11 mouse cellular contexts compared by ENCODE assay signal in the genomic region with DNA sequence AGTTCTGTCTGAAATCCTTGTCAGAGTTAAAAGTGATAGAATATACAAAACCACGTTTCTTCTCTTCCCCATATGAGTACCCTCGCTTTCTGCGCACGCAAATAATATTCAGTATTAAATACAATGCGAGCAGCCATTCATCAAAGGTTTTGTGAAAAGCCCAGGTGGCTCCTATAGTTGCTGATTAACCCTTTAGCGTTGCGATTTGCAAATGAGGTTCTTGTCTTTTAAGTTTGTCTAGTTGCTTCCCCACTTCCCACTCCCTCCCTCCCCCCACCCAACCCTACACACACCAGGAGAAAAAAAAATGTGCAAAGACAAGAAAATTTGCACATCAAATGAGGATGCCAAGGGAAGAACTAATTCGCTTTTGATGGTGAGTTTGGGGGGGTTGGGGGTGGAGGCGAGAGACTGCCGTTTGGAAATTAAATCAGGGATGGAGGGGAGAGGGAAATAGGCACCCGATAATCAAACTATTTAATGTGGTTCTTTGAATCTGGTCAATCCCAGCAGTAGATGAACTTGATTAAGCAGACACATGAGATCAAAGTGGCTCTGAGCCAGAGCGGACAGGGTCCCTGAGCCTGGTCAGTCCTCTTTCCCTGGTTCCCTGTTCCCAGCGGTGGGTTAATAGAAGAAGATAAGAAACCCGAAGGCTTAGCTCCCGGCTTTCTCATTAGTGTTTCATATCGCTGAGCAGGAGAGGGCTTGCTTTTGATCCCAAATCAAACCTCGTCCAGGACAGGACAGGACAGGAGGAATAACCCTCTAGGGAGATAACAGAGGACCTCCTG. TPM values are rescaled to one million over a fixed set of nuclear protein-coding genes. Genes with fewer than 3 reads are reported as not detected.
DNase-seq lines count a peak whose midpoint lies in the region; ATAC-seq and TF ChIP-seq lines count a peak whose summit lies in the region.
"Had no signal": no experiment of that assay in that cellular context is flagged by ENCODE, and none has a peak within 500 bp of the region (broad histone marks: within the 10 kb centered on the region; RNA-seq: fewer than 3 reads in every experiment).

No protein-coding gene starts in this region.

- peak overlapping the region; percentile 71 for H3K4me2 ChIP-seq in heart, embryonic 16.5 days (ENCODE audit: low read depth, low read length)
- peak overlapping the region; percentile 68 for H3K4me2 ChIP-seq in embryonic facial prominence, embryonic 13.5 days
- peak overlapping the region; percentile 60 for H3K4me2 ChIP-seq in intestine, embryonic 16.5 days (ENCODE audit: low read depth, low read length)
- peak overlapping the region; percentile 74 for H3K4me2 ChIP-seq in midbrain, embryonic 16.5 days (ENCODE audit: low read length)

- DNase-seq in heart, adult 9 months (ENCODE audit: low spot score in 2 of 2), result no peak
- DNase-seq in ovary, postnatal 36 days (ENCODE audit: low spot score), result no peak
- DNase-seq in cerebellum, adult 2 months, result no peak
- DNase-seq in left cerebral cortex, postnatal 14 days (ENCODE audit: low spot score in 2 of 2), result no peak

- peaks cover 44% of the 10 kb centered on the region for H3K27me3 ChIP-seq in heart, embryonic 16.5 days (ENCODE audit: control insufficient read depth, insufficient read depth, low read length)
- H3K27me3 ChIP-seq in embryonic facial prominence, embryonic 13.5 days, result peaks cover 68% of the 10 kb centered on the region
- peaks cover 33% of the 10 kb centered on the region for H3K27me3 ChIP-seq in intestine, embryonic 16.5 days (replicated peaks; ENCODE audit: control insufficient read depth, insufficient read depth, low read length)
- peaks cover 15% of the 10 kb centered on the region for H3K27me3 ChIP-seq in midbrain, embryonic 16.5 days (ENCODE audit: control insufficient read depth, insufficient read depth, low read depth, low read length)
- no peaks in the 10 kb centered on the region; the same call in 1 of the 2 replicates for H3K27me3 ChIP-seq in cerebellum, adult 2 months (ENCODE audit: control insufficient read depth, insufficient read depth, low read length)

- ATAC-seq in heart, embryonic 16.5 days (replicated peaks; ENCODE audit: extremely low read depth, insufficient read depth, low FRiP score), result no peak
- ATAC-seq in embryonic facial prominence, embryonic 13.5 days (ENCODE audit: insufficient number of reproducible peaks, insufficient read depth, low FRiP score, low TSS enrichment, low read depth), result no peak
- ATAC-seq in intestine, embryonic 16.5 days, result no peak
- peak; percentile 49 for ATAC-seq in midbrain, embryonic 16.5 days

- no peak for TF ChIP-seq CTCF in cerebellum, adult 2 months (IDR thresholded peaks at IDR 0.05; ENCODE audit: borderline replicate concordance, insufficient read depth, low read depth, low read length)

- H3K9me3 ChIP-seq in heart, embryonic 16.5 days (replicated peaks; ENCODE audit: control insufficient read depth, low read length), result no peaks in the 10 kb centered on the region
- no peaks in the 10 kb centered on the region for H3K9me3 ChIP-seq in embryonic facial prominence, embryonic 13.5 days
- no peaks in the 10 kb centered on the region for H3K9me3 ChIP-seq in intestine, embryonic 16.5 days (ENCODE audit: control insufficient read depth, low read length)
- no peaks in the 10 kb centered on the region for H3K9me3 ChIP-seq in midbrain, embryonic 16.5 days (replicated peaks; ENCODE audit: control insufficient read depth, low read length, poor library complexity, severe bottlenecking)
- H3K9me3 ChIP-seq: megakaryocyte, embryonic 14.5 days had no signal

- WGBS in heart, embryonic 16.5 days, result 3% methylated on average over 17 of the region's 17 CpGs
- 2% methylated on average over 17 of the region's 17 CpGs for WGBS in embryonic facial prominence, embryonic 13.5 days
- 3% methylated on average over 17 of the region's 17 CpGs for WGBS in intestine, embryonic 16.5 days
- under 1% methylated on average over 17 of the region's 17 CpGs for WGBS in midbrain, embryonic 16.5 days
- WGBS in cerebellum, adult 2 months, result 4% methylated on average over 17 of the region's 17 CpGs

- H3K4me1 ChIP-seq in heart, embryonic 16.5 days (ENCODE audit: control insufficient read depth, insufficient read depth, low read length), result peaks cover 14% of the 10 kb centered on the region
- peaks cover 33% of the 10 kb centered on the region for H3K4me1 ChIP-seq in embryonic facial prominence, embryonic 13.5 days
- peaks cover 11% of the 10 kb centered on the region for H3K4me1 ChIP-seq in intestine, embryonic 16.5 days (ENCODE audit: control insufficient read depth, insufficient read depth, low read length)
- peaks cover 11% of the 10 kb centered on the region for H3K4me1 ChIP-seq in midbrain, embryonic 16.5 days (ENCODE audit: control insufficient read depth, insufficient read depth, low read length)
- H3K4me1 ChIP-seq in cerebellum, adult 2 months (ENCODE audit: control insufficient read depth, insufficient read depth, low read length), result no peaks in the 10 kb centered on the region

- H3K27ac ChIP-seq in heart, embryonic 16.5 days (ENCODE audit: low read length), result no peak overlapping the region
- no peak overlapping the region for H3K27ac ChIP-seq in embryonic facial prominence, embryonic 13.5 days
- H3K27ac ChIP-seq in intestine, embryonic 16.5 days (ENCODE audit: low read length), result no peak overlapping the region
- no peak overlapping the region for H3K27ac ChIP-seq in midbrain, embryonic 16.5 days (ENCODE audit: low read length)
- no peak overlapping the region for H3K27ac ChIP-seq in cerebellum, adult 2 months (ENCODE audit: insufficient read depth, low read length)

- H3K9ac ChIP-seq in heart, embryonic 16.5 days (ENCODE audit: low read length), result no peak overlapping the region
- peak overlapping the region; percentile 71; the same call in 1 of the 2 replicates for H3K9ac ChIP-seq in embryonic facial prominence, embryonic 13.5 days
- no peak overlapping the region for H3K9ac ChIP-seq in intestine, embryonic 16.5 days (ENCODE audit: low read depth, low read length)
- no peak overlapping the region; the same call in 1 of the 2 replicates for H3K9ac ChIP-seq in midbrain, embryonic 16.5 days (ENCODE audit: low read depth, low read length)

- TF ChIP-seq POLR2A in cerebellum, adult 2 months (IDR thresholded peaks at IDR 0.05; ENCODE audit: borderline replicate concordance, insufficient read depth, low read length), result no peak

- intact Hi-C loops in left cerebral cortex, postnatal 14 days (cut with DNase I), result loop anchor here (2.0 to 10.0 kb wide), 2 partner anchors 185 to 715 kb away; no protein-coding TSS in a partner anchor

- no peaks in the 10 kb centered on the region for H3K36me3 ChIP-seq in heart, embryonic 16.5 days (ENCODE audit: control insufficient read depth, insufficient read depth)
- no peaks in the 10 kb centered on the region for H3K36me3 ChIP-seq in embryonic facial prominence, embryonic 13.5 days
- no peaks in the 10 kb centered on the region for H3K36me3 ChIP-seq in intestine, embryonic 16.5 days (ENCODE audit: control insufficient read depth, insufficient read depth, low read length)
- no peaks in the 10 kb centered on the region for H3K36me3 ChIP-seq in midbrain, embryonic 16.5 days (ENCODE audit: control insufficient read depth, insufficient read depth, low read length)

- H3K4me3 ChIP-seq in heart, embryonic 16.5 days (ENCODE audit: low read length), result peak overlapping the region; percentile 44
- peak overlapping the region; percentile 52 for H3K4me3 ChIP-seq in embryonic facial prominence, embryonic 13.5 days
- peak overlapping the region; percentile 36 for H3K4me3 ChIP-seq in intestine, embryonic 16.5 days (ENCODE audit: low read length)
- peak overlapping the region; percentile 35 for H3K4me3 ChIP-seq in midbrain, embryonic 16.5 days (ENCODE audit: low read depth, low read length)
- no peak overlapping the region for H3K4me3 ChIP-seq in cerebellum, adult 2 months (replicated peaks; ENCODE audit: insufficient read depth, low read depth, low read length)

RNA-seq across cellular contexts. Expression of a gene that starts 0.6 kb away (rescaled TPM):
- 0.10 and 0.11 TPM in 2 replicates for polyA plus RNA-seq in heart, embryonic 16.5 days (2015; fragmentation: Nextera tagmentation; extraction: Ambion mirVana)
- polyA plus RNA-seq in embryonic facial prominence, embryonic 13.5 days (2015; fragmentation: Nextera tagmentation; extraction: Ambion mirVana), result 37.7 and 40.2 TPM in 2 replicates
- polyA plus RNA-seq in intestine, embryonic 16.5 days (2015; fragmentation: Nextera tagmentation; extraction: Ambion mirVana), result 1.2 TPM in 2 replicates
- 1.6 and 2.1 TPM in 2 replicates for polyA plus RNA-seq in midbrain, embryonic 16.5 days (2015; fragmentation: Nextera tagmentation; extraction: Ambion mirVana)
- 0.03 and 0.05 TPM in 2 replicates for polyA plus RNA-seq in cerebellum, adult 2 months (2012; rRNA removed)
- not detected for total RNA-seq in left cerebral cortex, postnatal 14 days (2021)
- total RNA-seq: adrenal gland, adult 18-20 months; common myeloid progenitor, adult 5-6 weeks had no signal

Comparison
In these comparisons a context has a peak if more than half of its experiments do, and no peak if none do; other contexts are left out.
1. RNA of a gene that starts 0.6 kb away (polyA plus RNA-seq): 37.7 to 40.2 TPM in embryonic facial prominence, embryonic 13.5 days; 1.6 to 2.1 TPM in midbrain, embryonic 16.5 days, 1.2 TPM in intestine, embryonic 16.5 days, 0.10 to 0.11 TPM in heart, embryonic 16.5 days and 0.03 to 0.05 TPM in cerebellum, adult 2 months; every median in the first group is over 10 times any median in the second.
2. Peak in every context shown above with its lines, with median percentiles within 50 percentile points of each other: H3K4me2 ChIP-seq.